Mouse (Mus musculus): ENCODE results near the gene Rps19.

GRCm38 (mm10) chr7:24906551-24906950 is 22.4 kb downstream of the Rps19 start:
- TF ChIP-seq CTCF (IDR thresholded peaks at IDR 0.05; ENCODE audit: borderline replicate concordance, extremely low read depth, insufficient read depth, insufficient read length): no peak
- TF ChIP-seq POLR2A (IDR thresholded peaks at IDR 0.05; ENCODE audit: borderline replicate concordance, extremely low read depth, insufficient read depth, insufficient read length, poor library complexity, severe bottlenecking): no peak

All from brain, embryonic 14.5 days (tissue).